Mouse (Mus musculus) T-cell, adult 2 months (primary cell): ENCODE measurements around the gene Ypel2.

Experiments used
- DNase-seq: peaks from one replicate; pipeline ENCODE4 v3.0.0; 2022; ENCODE audit warnings: low spot score

Ypel2 gene

GRCm38 (mm10) chr11:86895567-86895966 is 97.9 kb downstream of the Ypel2 start:
- DNase-seq, result no peak

GRCm38 (mm10) chr11:86895156-86895555 is 98.4 kb downstream of the Ypel2 start:
- no peak for DNase-seq

- DNase-seq, result peak; percentile 34
Observed at GRCm38 (mm10) chr11:86894171-86894577, 99.3 kb downstream of the Ypel2 start.

DNA sequence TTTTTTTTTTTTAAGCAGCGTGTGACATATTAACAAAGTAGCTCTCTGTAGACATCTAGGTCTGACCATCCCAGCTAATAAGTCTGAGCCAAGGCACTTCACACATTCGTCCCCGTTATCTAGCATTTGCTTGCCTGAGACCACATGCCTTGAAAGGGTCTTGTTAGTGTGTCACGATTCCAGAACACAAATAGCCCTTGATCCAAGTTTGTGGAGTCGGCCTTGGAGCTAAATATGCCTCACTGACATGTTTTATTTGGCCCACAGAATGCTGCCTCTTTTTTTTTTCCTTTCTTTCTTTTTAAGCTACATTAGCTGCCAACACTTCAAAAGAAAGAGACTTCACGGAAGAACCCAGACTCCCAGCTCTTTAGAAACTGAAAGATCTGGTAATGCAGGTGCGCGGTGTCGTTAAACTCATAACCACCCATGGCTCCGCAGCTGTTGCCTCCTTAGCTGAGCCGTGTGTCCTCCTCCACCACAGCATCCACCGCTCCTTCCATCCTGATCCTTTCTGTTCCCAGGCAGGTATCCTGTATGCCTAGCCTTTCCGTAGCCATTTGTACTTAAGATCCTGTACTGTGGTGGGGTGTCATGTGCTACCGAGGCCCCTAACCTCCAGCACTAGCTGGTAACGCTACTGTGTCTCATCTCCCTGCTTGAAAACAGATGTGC is 100.4 kb downstream of the Ypel2 start:
- no peak for DNase-seq
